Mouse (Mus musculus): ENCODE data around the gene Tent4b.

GRCm38 (mm10) chr8:88291305-88291690 lies 92.3 kb downstream of the Tent4b start:
- TF ChIP-seq CTCF (IDR thresholded peaks at IDR 0.05; ENCODE audit: control insufficient read depth, insufficient read depth, insufficient read length) (no peak), MAX (IDR thresholded peaks at IDR 0.05) (no peak), USF1 (IDR thresholded peaks at IDR 0.05; ENCODE audit: low read depth) (no peak), MYOD1 (IDR thresholded peaks at IDR 0.05; ENCODE audit: control insufficient read depth, insufficient read length, low read depth) (no peak), CEBPB (IDR thresholded peaks at IDR 0.05; ENCODE audit: low read depth) (no peak), MYOG (IDR thresholded peaks at IDR 0.05; ENCODE audit: control insufficient read depth, extremely low read depth, insufficient read length) (no peak)

All from C2C12 (cell line).